Mouse (Mus musculus) MEL (cell line): ENCODE results near the gene Kirrel3. TPM values are rescaled to one million over a fixed set of nuclear protein-coding genes. Genes with fewer than 3 reads are reported as not detected.

Experiments
- DNase-seq: peaks from one replicate; pipeline ENCODE4 v3.0.0; 2011; ENCODE audit warnings: low read depth, low spot score
- H3K27ac ChIP-seq: 2 replicates; pipeline ENCODE4 v1.5.1; 2012; ENCODE audit warnings: low read depth, mild to moderate bottlenecking, control low read depth, low read length, moderate library complexity; ENCODE audit not compliant: control insufficient read depth
- H3K27me3 ChIP-seq, 2 experiments: fragments of 150-350 bp in 1 of 2; sonication (generic) in 1 of 2; 2 replicates each; pipeline ENCODE4 v1.6.1; 2012; ENCODE audit warnings: low read length in 2 of 2, mild to moderate bottlenecking in 2 of 2, improper control_type of control experiment in 1 of 2, moderate library complexity in 1 of 2; ENCODE audit not compliant: insufficient read depth in 2 of 2, control insufficient read depth in 1 of 2
- H3K36me3 ChIP-seq, 2 experiments: 2 replicates each; pipeline ENCODE4 v1.6.1; 2012 to 2014; ENCODE audit warnings: low read length in 2 of 2, improper control_type of control experiment in 1 of 2, inconsistent platforms in 1 of 2, mild to moderate bottlenecking in 1 of 2; ENCODE audit not compliant: insufficient read depth in 2 of 2, control insufficient read depth in 1 of 2
- H3K4me1 ChIP-seq, 2 experiments: fragments of 150-350 bp in 1 of 2; sonication (generic) in 1 of 2; 2 replicates each; pipeline ENCODE4 v1.6.1; 2012; ENCODE audit warnings: low read length in 2 of 2, improper control_type of control experiment in 1 of 2, mild to moderate bottlenecking in 1 of 2; ENCODE audit not compliant: insufficient read depth in 2 of 2, control insufficient read depth in 1 of 2
- H3K4me3 ChIP-seq, 2 experiments: fragments of 150-350 bp in 1 of 2; sonication (generic) in 1 of 2; 2 replicates each; pipeline ENCODE4 v1.5.1; 2012; ENCODE audit warnings: low read depth in 2 of 2, low read length in 2 of 2, mild to moderate bottlenecking in 2 of 2, moderate library complexity in 2 of 2, control low read depth in 1 of 2, improper control_type of control experiment in 1 of 2; ENCODE audit not compliant: control insufficient read depth in 1 of 2, insufficient read depth in 1 of 2
- H3K79me2 ChIP-seq: 2 replicates; pipeline ENCODE4 v1.6.1; 2012; ENCODE audit warnings: mild to moderate bottlenecking, low read length, moderate library complexity; ENCODE audit not compliant: control insufficient read depth, poor library complexity, insufficient read depth
- H3K9ac ChIP-seq: 2 replicates; pipeline ENCODE4 v1.6.1; 2012; ENCODE audit warnings: low read depth, mild to moderate bottlenecking, control low read depth, low read length, moderate library complexity; ENCODE audit not compliant: control insufficient read depth, poor library complexity, severe bottlenecking
- H3K9me3 ChIP-seq: fragments of 150-350 bp; sonication (generic); replicated peaks from 2 replicates; pipeline ENCODE4 v1.6.1; 2012; ENCODE audit warnings: mild to moderate bottlenecking, low read length, improper control_type of control experiment, moderate library complexity; ENCODE audit not compliant: insufficient read depth
- BHLHE40 ChIP-seq: IDR thresholded peaks from 2 replicates; pipeline ENCODE4 v1.6.1; 2012; ENCODE audit warnings: low read depth, mild to moderate bottlenecking, inconsistent platforms, low read length, improper control_type of control experiment, borderline replicate concordance
- CHD2 ChIP-seq: IDR thresholded peaks from 2 replicates; pipeline ENCODE4 v1.6.1; 2011; ENCODE audit warnings: low read length, improper control_type of control experiment
- CTCF ChIP-seq, 3 experiments: IDR thresholded peaks in 2 of 3; conservative IDR thresholded peaks in 1 of 3; 2 replicates each; pipeline ENCODE4 v1.5.1; 2011 to 2012; ENCODE audit warnings: low read length in 3 of 3, low read depth in 2 of 3, mild to moderate bottlenecking in 2 of 3, improper control_type of control experiment in 1 of 3, inconsistent platforms in 1 of 3, mixed read lengths in 1 of 3, moderate library complexity in 1 of 3; ENCODE audit not compliant: control insufficient read depth in 1 of 3, insufficient read depth in 1 of 3, poor library complexity in 1 of 3, severe bottlenecking in 1 of 3
- ELF1 ChIP-seq: IDR thresholded peaks from 2 replicates; pipeline ENCODE4 v1.6.1; 2014; ENCODE audit warnings: low read depth, mild to moderate bottlenecking, inconsistent platforms, low read length, improper control_type of control experiment, moderate library complexity
- EP300 ChIP-seq, 2 experiments: IDR thresholded peaks; 2 replicates each; pipeline ENCODE4 v1.6.1; 2011; ENCODE audit warnings: improper control_type of control experiment in 2 of 2, low read length in 2 of 2, low read depth in 1 of 2, mild to moderate bottlenecking in 1 of 2
- ETS1 ChIP-seq: IDR thresholded peaks from 2 replicates; pipeline ENCODE4 v1.6.1; 2012; ENCODE audit warnings: low read depth, mild to moderate bottlenecking, inconsistent platforms, low read length, improper control_type of control experiment, moderate library complexity
- GABPA ChIP-seq: IDR thresholded peaks from 2 replicates; pipeline ENCODE4 v1.6.1; 2012; ENCODE audit warnings: low read depth, mild to moderate bottlenecking, inconsistent platforms, low read length, improper control_type of control experiment, moderate library complexity
- GATA1 ChIP-seq: IDR thresholded peaks from 2 replicates; pipeline ENCODE4 v1.6.1; 2011; ENCODE audit warnings: low read depth, low read length, improper control_type of control experiment
- HCFC1 ChIP-seq: IDR thresholded peaks from 2 replicates; pipeline ENCODE4 v1.6.1; 2012; ENCODE audit warnings: low read depth, mild to moderate bottlenecking, inconsistent platforms, low read length, improper control_type of control experiment, moderate library complexity
- KAT2A ChIP-seq: conservative IDR thresholded peaks from 2 replicates; pipeline ENCODE4 v1.6.1; 2012; ENCODE audit warnings: low read depth, low read length, improper control_type of control experiment, inconsistent platforms
- MXI1 ChIP-seq: IDR thresholded peaks from 2 replicates; pipeline ENCODE4 v1.6.1; 2011; ENCODE audit warnings: mild to moderate bottlenecking, low read depth, low read length, improper control_type of control experiment
- MYB ChIP-seq: IDR thresholded peaks from 2 replicates; pipeline ENCODE4 v1.6.1; 2011; ENCODE audit warnings: mild to moderate bottlenecking, low read depth, low read length, improper control_type of control experiment
- MYC ChIP-seq: IDR thresholded peaks from 2 replicates; pipeline ENCODE4 v1.6.1; 2011; ENCODE audit warnings: low read depth, mild to moderate bottlenecking, low read length, improper control_type of control experiment, moderate library complexity
- NELFE ChIP-seq: IDR thresholded peaks from 2 replicates; pipeline ENCODE4 v1.6.1; 2011; ENCODE audit warnings: low read depth, low read length, improper control_type of control experiment
- POLR2A ChIP-seq, 2 experiments: IDR thresholded peaks; 2 replicates each; pipeline ENCODE4 v1.6.1; 2011 to 2012; ENCODE audit warnings: low read length in 2 of 2, mild to moderate bottlenecking in 2 of 2, control low read depth in 1 of 2, improper control_type of control experiment in 1 of 2, low read depth in 1 of 2, moderate library complexity in 1 of 2; ENCODE audit not compliant: control insufficient read depth in 1 of 2, insufficient read depth in 1 of 2, poor library complexity in 1 of 2
- POLR2AphosphoS5 ChIP-seq: IDR thresholded peaks from 2 replicates; pipeline ENCODE4 v1.6.1; 2012; ENCODE audit warnings: low read depth, borderline replicate concordance, mild to moderate bottlenecking, inconsistent platforms, low read length, moderate library complexity, mixed read lengths
- SMC3 ChIP-seq: IDR thresholded peaks from 2 replicates; pipeline ENCODE4 v1.6.1; 2011; ENCODE audit warnings: low read depth, low read length, improper control_type of control experiment
- TAL1 ChIP-seq: IDR thresholded peaks from 2 replicates; pipeline ENCODE4 v1.6.1; 2012; ENCODE audit warnings: mild to moderate bottlenecking, inconsistent platforms, low read length, moderate library complexity, mixed read lengths
- TBP ChIP-seq: IDR thresholded peaks from 2 replicates; pipeline ENCODE4 v1.8.0; 2011; ENCODE audit warnings: low read depth, low read length, improper control_type of control experiment
- TCF12 ChIP-seq: IDR thresholded peaks from 2 replicates; pipeline ENCODE4 v1.6.1; 2014; ENCODE audit warnings: low read depth, mild to moderate bottlenecking, inconsistent platforms, low read length, improper control_type of control experiment, moderate library complexity
- UBTF ChIP-seq: IDR thresholded peaks from 2 replicates; pipeline ENCODE4 v1.6.1; 2012; ENCODE audit warnings: low read depth, mild to moderate bottlenecking, inconsistent platforms, low read length, improper control_type of control experiment, moderate library complexity, borderline replicate concordance; ENCODE audit not compliant: insufficient read depth
- USF1 ChIP-seq: IDR thresholded peaks from 2 replicates; pipeline ENCODE4 v1.6.1; 2014; ENCODE audit warnings: low read depth, mild to moderate bottlenecking, inconsistent platforms, low read length, improper control_type of control experiment, moderate library complexity
- USF2 ChIP-seq, 2 experiments: IDR thresholded peaks; 2 replicates each; pipeline ENCODE4 v1.6.1; 2011 to 2012; ENCODE audit warnings: improper control_type of control experiment in 2 of 2, low read length in 2 of 2, borderline replicate concordance in 1 of 2, inconsistent platforms in 1 of 2, low read depth in 1 of 2, mild to moderate bottlenecking in 1 of 2; ENCODE audit not compliant: insufficient read depth in 1 of 2
- ZKSCAN1 ChIP-seq: IDR thresholded peaks from 2 replicates; pipeline ENCODE4 v1.6.1; 2012; ENCODE audit warnings: low read depth, mild to moderate bottlenecking, inconsistent platforms, low read length, improper control_type of control experiment, moderate library complexity
- ZMIZ1 ChIP-seq: IDR thresholded peaks from 2 replicates; pipeline ENCODE4 v1.6.1; 2012; ENCODE audit warnings: low read depth, mild to moderate bottlenecking, inconsistent platforms, low read length, improper control_type of control experiment, moderate library complexity
- polyA plus RNA-seq, 2 experiments: library from polyadenylated mRNA; stranded (reverse) in 1 of 2; unstranded in 1 of 2; fragments of >175 nt in 1 of 2; fragments of >200 nt in 1 of 2; gene quantifications; 2 replicates each; pipeline versions ENCODE4 v1.2.1 to v1.2.4; 2012; ENCODE audit warnings: low replicate concordance in 2 of 2, low read depth in 1 of 2; ENCODE audit not compliant: insufficient read length in 2 of 2, insufficient read depth in 1 of 2, missing spikeins in 1 of 2
- total RNA-seq: library from RNA; depleted of rRNA; stranded (reverse); fragments of 300-350 nt; gene quantifications from 2 replicates; pipeline ENCODE4 v1.2.3, GENCODE M21; 2012

Kirrel3 gene
- total and polyA plus RNA-seq, 3 experiments, result 0.06 TPM; not detected in 2

DNA sequence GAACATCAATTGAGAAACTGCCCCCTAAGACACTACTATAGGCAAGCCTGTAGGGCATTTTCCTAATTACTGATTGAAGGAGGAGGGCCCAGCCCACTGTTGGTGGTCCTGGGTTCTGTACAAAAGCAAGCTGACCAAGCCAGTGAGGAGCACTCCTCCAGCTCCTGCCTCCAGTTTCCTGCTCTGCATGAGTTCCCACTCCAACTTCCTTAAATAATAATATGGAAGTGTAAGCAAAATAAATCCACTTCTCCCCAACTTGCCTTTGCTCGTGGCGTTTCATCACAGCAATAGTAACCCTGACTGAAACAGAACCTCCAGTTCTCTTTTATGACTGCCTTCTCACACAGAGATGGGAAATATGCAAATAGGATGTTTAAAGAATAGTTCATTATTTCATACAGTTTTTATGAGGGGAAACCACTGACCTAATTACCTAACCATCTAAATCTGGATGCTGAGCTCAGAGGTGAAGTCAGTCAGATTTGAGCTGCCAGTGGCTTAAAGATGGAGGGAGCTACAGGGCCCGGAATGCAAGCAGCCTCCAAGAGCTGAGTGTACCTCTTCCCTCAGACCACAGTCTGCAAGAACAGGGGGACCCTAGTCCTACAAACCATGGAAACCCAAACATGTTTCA, 564.3 kb downstream of the Kirrel3 start:
- no peak overlapping the region for H3K27ac ChIP-seq
- H3K9me3 ChIP-seq, result no peaks in the 10 kb centered on the region
- peaks cover 0 to 5% of the 10 kb centered on the region in 2 experiments; a peak in 2 of 4 replicates for H3K4me1 ChIP-seq
- no peak overlapping the region for H3K4me3 ChIP-seq
- DNase-seq, result no peak
- H3K27me3 ChIP-seq, result no peaks in the 10 kb centered on the region
- TF ChIP-seq USF1, result no peak
- TF ChIP-seq ELF1, result no peak
- no peak for TF ChIP-seq HCFC1
- TF ChIP-seq USF2 (IDR thresholded peaks at IDR 0.05; ENCODE audit: borderline replicate concordance in 1 of 2, insufficient read depth in 1 of 2, low read depth in 1 of 2, low read length in 2 of 2), result no peak
- no peak for TF ChIP-seq ZMIZ1
- no peak for TF ChIP-seq ETS1
- TF ChIP-seq MXI1, result no peak
- TF ChIP-seq NELFE, result no peak
- no peak for TF ChIP-seq TAL1
- no peak for TF ChIP-seq POLR2AphosphoS5
- TF ChIP-seq EP300 (IDR thresholded peaks at IDR 0.05; ENCODE audit: low read depth in 1 of 2, low read length in 2 of 2), result no peak
- TF ChIP-seq CHD2, result no peak
- TF ChIP-seq POLR2A (IDR thresholded peaks at IDR 0.05; ENCODE audit: control insufficient read depth in 1 of 2, insufficient read depth in 1 of 2, low read depth in 1 of 2, low read length in 2 of 2, poor library complexity in 1 of 2), result no peak
- TF ChIP-seq GATA1, result no peak
- no peak for TF ChIP-seq BHLHE40
- TF ChIP-seq SMC3, result no peak
- no peaks in the 10 kb centered on the region for H3K79me2 ChIP-seq
- H3K36me3 ChIP-seq, result peaks cover 6 to 7% of the 10 kb centered on the region in 2 experiments
- no peak overlapping the region for H3K9ac ChIP-seq

DNA sequence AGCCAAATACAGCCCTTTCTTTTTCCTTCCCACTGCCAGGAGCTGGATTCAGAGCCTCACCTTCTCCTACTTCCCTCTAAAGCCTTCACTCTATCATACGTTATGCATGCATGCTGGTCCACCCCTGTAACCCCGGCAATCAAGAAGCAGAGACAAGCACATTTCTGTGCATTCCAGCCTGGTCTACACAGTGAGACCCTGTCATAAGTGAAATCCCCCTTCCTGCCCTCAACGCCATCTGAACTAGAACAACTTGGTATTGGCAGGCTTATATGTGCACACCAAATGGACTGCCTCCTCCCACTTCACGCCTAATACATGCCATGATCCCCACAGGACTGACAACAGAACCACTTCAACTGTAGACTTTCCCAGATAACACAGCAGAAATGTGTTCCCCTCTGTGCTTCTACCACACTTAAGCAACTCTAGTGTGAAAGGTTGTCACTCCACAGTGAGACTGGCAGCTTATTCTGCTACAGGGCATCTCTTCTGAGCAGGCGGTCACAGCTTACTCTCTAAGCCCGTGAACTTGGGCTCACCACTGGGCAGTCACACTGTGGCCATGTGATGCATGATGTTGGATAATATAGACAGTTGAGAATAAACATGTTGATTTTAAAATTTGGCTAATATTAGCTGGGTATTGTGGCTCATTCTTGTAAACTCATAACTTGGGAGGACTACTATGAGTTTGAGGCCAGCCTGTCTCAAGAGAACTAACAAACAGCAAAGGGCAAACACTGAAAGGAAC, 565.2 kb downstream of the Kirrel3 start:
- no peaks in the 10 kb centered on the region for H3K79me2 ChIP-seq
- H3K27me3 ChIP-seq, result no peaks in the 10 kb centered on the region
- peaks cover 0 to 5% of the 10 kb centered on the region in 2 experiments; a peak in 2 of 4 replicates for H3K4me1 ChIP-seq
- TF ChIP-seq MYC, result no peak
- TF ChIP-seq GABPA, result no peak
- no peak for TF ChIP-seq POLR2AphosphoS5
- no peak for TF ChIP-seq UBTF
- no peak for TF ChIP-seq TBP
- no peak for TF ChIP-seq KAT2A
- no peak for TF ChIP-seq ZKSCAN1
- TF ChIP-seq NELFE, result no peak
- no peak for TF ChIP-seq MYB
- no peak for TF ChIP-seq GATA1
- no peak for TF ChIP-seq CTCF (IDR thresholded peaks at IDR 0.05 in 2 of 3, conservative IDR thresholded peaks at IDR 0.05 in 1 of 3; ENCODE audit: control insufficient read depth in 1 of 3, insufficient read depth in 1 of 3, low read depth in 2 of 3, low read length in 3 of 3, poor library complexity in 1 of 3, severe bottlenecking in 1 of 3)
- no peak for TF ChIP-seq POLR2A (IDR thresholded peaks at IDR 0.05; ENCODE audit: control insufficient read depth in 1 of 2, insufficient read depth in 1 of 2, low read depth in 1 of 2, low read length in 2 of 2, poor library complexity in 1 of 2)
- no peak for TF ChIP-seq TCF12
- no peak for TF ChIP-seq ELF1
- TF ChIP-seq EP300 (IDR thresholded peaks at IDR 0.05; ENCODE audit: low read depth in 1 of 2, low read length in 2 of 2), result no peak
- TF ChIP-seq CHD2, result no peak
- TF ChIP-seq, all 39 proteins: peak for 0
- Histone ChIP-seq H3K4me3 (no peak overlapping the region), H3K36me3 (peaks cover 6 to 7% of the 10 kb centered on the region in 2 experiments), H3K27ac (no peak overlapping the region), H3K9ac (no peak overlapping the region), H3K9me3 (no peaks in the 10 kb centered on the region)
- DNase-seq, result no peak
